Mouse (Mus musculus): ENCODE data around the gene Gm47289. TPM values are rescaled to one million over a fixed set of nuclear protein-coding genes. Genes with fewer than 3 reads are reported as not detected.

Gm47289 gene
- not detected in 2 replicates for polyA plus RNA-seq (2012; rRNA removed)
- not detected in 2 replicates for polyA plus RNA-seq (2014; fragmentation: Nextera tagmentation; extraction: Ambion mirVana)

DNA sequence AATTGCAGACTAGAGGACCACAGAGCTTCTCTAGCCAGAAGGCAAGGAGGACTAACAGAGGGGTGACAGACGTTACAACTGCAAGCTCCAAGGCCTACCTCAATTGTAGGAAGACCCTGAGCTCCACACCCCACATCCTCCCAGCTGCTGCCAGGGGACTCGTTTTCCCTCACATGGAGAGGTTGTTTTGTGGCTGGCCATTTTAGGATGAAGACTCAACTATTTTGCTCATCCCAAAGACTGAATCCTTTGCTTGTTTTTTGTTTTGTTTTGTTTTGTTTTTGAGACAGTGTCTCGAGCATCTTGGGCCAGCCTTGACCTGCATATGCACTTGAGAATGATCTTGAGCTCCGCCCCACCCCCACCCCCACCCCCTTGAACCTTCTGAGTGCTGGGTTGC lies at the start of gene Gm47289:
Gene Gm47289, plus strand, starts transcription at position 301 of the 400 bp plus-strand sequence.
- H3K4me3 ChIP-seq (ENCODE audit: insufficient read depth in 1 of 2, low read depth in 2 of 2, low read length in 2 of 2) = no peak within 1 kb of the TSS
- H3K4me1 ChIP-seq (replicated peaks; ENCODE audit: control insufficient read depth in 2 of 2, insufficient read depth in 2 of 2, low read length in 1 of 2) = 0 out of 4 replicates have a peak, but pooled peaks cover 0 to 4% of the 10 kb centered on the region in 2 experiments
- no peak for ATAC-seq (ENCODE audit: insufficient read depth)
- no peak for TF ChIP-seq CTCF (IDR thresholded peaks at IDR 0.05; ENCODE audit: low read depth)
- no peak for TF ChIP-seq EP300 (IDR thresholded peaks at IDR 0.05; ENCODE audit: low read depth)
- H3K9me3 ChIP-seq (ENCODE audit: control insufficient read depth, low read length) = no peaks in the 10 kb centered on the region
- H3K27ac ChIP-seq = no peak within 1 kb of the TSS
- 31% methylated on average over 4 of the region's 4 CpGs for WGBS (ENCODE audit: insufficient replicate concordance)
- no peak for DNase-seq (ENCODE audit: low read depth in 3 of 3, low spot score in 3 of 3)
- no peak within 1 kb of the TSS for H3K4me2 ChIP-seq (ENCODE audit: low read depth)
- no peaks in the 10 kb centered on the region for H3K36me3 ChIP-seq (replicated peaks; ENCODE audit: control insufficient read depth, insufficient read depth, low read depth)
- peaks cover 7% of the 10 kb centered on the region for H3K27me3 ChIP-seq (ENCODE audit: control insufficient read depth, insufficient read depth, low read length)
- H3K9ac ChIP-seq (replicated peaks) = no peak within 1 kb of the TSS

DNA sequence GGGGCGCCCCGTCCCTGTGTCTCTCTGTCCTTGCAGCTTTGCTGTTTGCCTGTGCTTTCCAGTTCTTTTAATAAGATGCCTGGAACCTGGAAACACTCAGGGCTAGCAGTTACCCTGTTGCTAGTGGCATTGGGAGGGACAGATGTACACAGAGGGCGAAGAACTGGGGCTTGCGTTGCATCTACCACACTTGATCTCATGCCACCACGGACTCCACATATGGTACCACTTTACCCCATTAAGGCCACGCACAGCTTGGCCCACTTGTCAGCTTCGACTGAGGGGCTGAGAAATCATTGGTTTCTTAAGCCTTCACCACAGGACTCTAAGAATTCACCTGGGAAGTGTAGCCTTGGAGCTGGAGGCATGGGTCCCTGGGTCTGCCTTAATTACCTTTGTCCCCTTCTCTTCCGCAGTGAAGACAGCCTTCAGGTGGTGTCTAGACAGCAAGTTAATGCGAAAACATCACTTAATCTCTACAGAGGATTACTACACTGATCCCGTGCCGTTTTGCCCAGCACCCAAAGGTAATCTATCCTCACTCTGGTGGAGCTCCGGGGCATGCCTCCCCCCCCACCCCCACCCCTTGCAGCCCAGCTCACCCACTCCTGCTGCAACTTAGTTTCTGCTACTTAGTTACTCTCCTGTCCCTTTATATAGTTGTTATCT lies 49.1 kb upstream of the Gm47289 start:
- Histone ChIP-seq H3K9me3 (ENCODE audit: control insufficient read depth, low read length) (no peaks in the 10 kb centered on the region), H3K36me3 (replicated peaks; ENCODE audit: control insufficient read depth, insufficient read depth, low read depth) (no peaks in the 10 kb centered on the region), H3K4me3 (ENCODE audit: insufficient read depth in 1 of 2, low read depth in 2 of 2, low read length in 2 of 2) (no peak overlapping the region), H3K27ac (no peak overlapping the region), H3K9ac (replicated peaks) (no peak overlapping the region), H3K4me1 (replicated peaks; ENCODE audit: control insufficient read depth in 2 of 2, insufficient read depth in 2 of 2, low read length in 1 of 2) (no peaks in the 10 kb centered on the region), H3K27me3 (ENCODE audit: control insufficient read depth, insufficient read depth, low read length) (no peaks in the 10 kb centered on the region), H3K4me2 (ENCODE audit: low read depth) (no peak overlapping the region)
- no peak for ATAC-seq (ENCODE audit: insufficient read depth)
- TF ChIP-seq CTCF (IDR thresholded peaks at IDR 0.05; ENCODE audit: low read depth) (no peak), EP300 (IDR thresholded peaks at IDR 0.05; ENCODE audit: low read depth) (no peak)
- 50% methylated on average over 12 of the region's 12 CpGs for WGBS (ENCODE audit: insufficient replicate concordance)
- DNase-seq (ENCODE audit: low read depth in 3 of 3, low spot score in 3 of 3) = no peak

DNA sequence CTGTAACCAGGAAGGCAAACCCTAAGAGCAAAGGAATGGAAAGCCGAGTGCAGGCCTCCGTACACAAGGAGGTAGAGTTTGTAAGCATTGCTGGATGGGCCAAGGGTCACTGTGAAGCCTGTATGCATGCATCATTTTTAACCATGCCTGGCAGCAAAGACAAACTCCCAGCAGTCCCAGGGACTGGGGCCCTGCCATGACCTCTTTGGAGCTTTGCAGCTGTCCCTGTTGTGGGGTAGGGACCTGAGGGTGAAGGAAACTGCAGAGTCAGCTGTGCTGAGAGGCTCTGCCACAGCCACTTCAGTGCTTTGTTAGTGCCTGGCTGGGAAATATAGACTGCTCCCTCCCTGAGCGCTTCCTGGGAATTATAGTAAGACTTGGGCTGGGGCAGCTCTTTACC lies 48.3 kb upstream of the Gm47289 start:
- H3K9ac ChIP-seq (replicated peaks) = no peak overlapping the region
- H3K4me2 ChIP-seq (ENCODE audit: low read depth) = no peak overlapping the region
- no peak overlapping the region for H3K27ac ChIP-seq
- H3K9me3 ChIP-seq (ENCODE audit: control insufficient read depth, low read length) = no peaks in the 10 kb centered on the region
- H3K4me3 ChIP-seq (ENCODE audit: insufficient read depth in 1 of 2, low read depth in 2 of 2, low read length in 2 of 2) = no peak overlapping the region
- H3K36me3 ChIP-seq (replicated peaks; ENCODE audit: control insufficient read depth, insufficient read depth, low read depth) = no peaks in the 10 kb centered on the region
- no peak for TF ChIP-seq EP300 (IDR thresholded peaks at IDR 0.05; ENCODE audit: low read depth)
- WGBS (ENCODE audit: insufficient replicate concordance) = 54% methylated on average over 3 of the region's 3 CpGs
- no peaks in the 10 kb centered on the region for H3K27me3 ChIP-seq (ENCODE audit: control insufficient read depth, insufficient read depth, low read length)
- H3K4me1 ChIP-seq (replicated peaks; ENCODE audit: control insufficient read depth in 2 of 2, insufficient read depth in 2 of 2, low read length in 1 of 2) = no peaks in the 10 kb centered on the region
- DNase-seq (ENCODE audit: low read depth in 3 of 3, low spot score in 3 of 3) (no peak), ATAC-seq (ENCODE audit: insufficient read depth) (no peak)

DNA sequence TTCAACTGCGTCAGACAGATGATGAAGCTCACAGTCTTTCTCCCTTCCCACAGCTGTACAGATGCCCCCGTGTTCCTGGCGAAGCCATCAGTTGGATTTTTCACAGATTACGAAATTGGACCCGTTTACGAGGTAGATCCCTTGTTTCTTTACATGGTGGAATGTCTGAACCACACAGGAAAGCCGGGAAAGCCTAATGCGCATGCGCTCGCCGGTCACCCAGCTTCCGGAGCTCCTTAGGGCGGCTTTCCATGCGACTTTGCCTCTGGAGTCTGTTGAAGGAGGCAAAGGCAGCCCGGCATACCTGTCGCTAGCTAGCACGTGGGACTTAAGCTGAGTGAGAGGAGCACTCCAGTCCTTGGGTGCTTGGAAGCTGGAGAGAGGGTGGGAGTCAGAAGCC lies 44.0 kb upstream of the Gm47289 start:
- ATAC-seq (ENCODE audit: insufficient read depth) = no peak
- no peaks in the 10 kb centered on the region for H3K9me3 ChIP-seq (ENCODE audit: control insufficient read depth, low read length)
- H3K9ac ChIP-seq (replicated peaks) = no peak overlapping the region
- no peaks in the 10 kb centered on the region for H3K4me1 ChIP-seq (replicated peaks; ENCODE audit: control insufficient read depth in 2 of 2, insufficient read depth in 2 of 2, low read length in 1 of 2)
- WGBS (ENCODE audit: insufficient replicate concordance) = 72% methylated on average over 17 of the region's 17 CpGs
- no peak overlapping the region for H3K4me3 ChIP-seq (ENCODE audit: insufficient read depth in 1 of 2, low read depth in 2 of 2, low read length in 2 of 2)
- H3K27ac ChIP-seq = no peak overlapping the region
- H3K4me2 ChIP-seq (ENCODE audit: low read depth) = no peak overlapping the region
- no peaks in the 10 kb centered on the region for H3K36me3 ChIP-seq (replicated peaks; ENCODE audit: control insufficient read depth, insufficient read depth, low read depth)
- no peak for DNase-seq (ENCODE audit: low read depth in 3 of 3, low spot score in 3 of 3)
- TF ChIP-seq CTCF (IDR thresholded peaks at IDR 0.05; ENCODE audit: low read depth) = no peak
- no peak for TF ChIP-seq EP300 (IDR thresholded peaks at IDR 0.05; ENCODE audit: low read depth)
- H3K27me3 ChIP-seq (ENCODE audit: control insufficient read depth, insufficient read depth, low read length) = no peaks in the 10 kb centered on the region

DNA sequence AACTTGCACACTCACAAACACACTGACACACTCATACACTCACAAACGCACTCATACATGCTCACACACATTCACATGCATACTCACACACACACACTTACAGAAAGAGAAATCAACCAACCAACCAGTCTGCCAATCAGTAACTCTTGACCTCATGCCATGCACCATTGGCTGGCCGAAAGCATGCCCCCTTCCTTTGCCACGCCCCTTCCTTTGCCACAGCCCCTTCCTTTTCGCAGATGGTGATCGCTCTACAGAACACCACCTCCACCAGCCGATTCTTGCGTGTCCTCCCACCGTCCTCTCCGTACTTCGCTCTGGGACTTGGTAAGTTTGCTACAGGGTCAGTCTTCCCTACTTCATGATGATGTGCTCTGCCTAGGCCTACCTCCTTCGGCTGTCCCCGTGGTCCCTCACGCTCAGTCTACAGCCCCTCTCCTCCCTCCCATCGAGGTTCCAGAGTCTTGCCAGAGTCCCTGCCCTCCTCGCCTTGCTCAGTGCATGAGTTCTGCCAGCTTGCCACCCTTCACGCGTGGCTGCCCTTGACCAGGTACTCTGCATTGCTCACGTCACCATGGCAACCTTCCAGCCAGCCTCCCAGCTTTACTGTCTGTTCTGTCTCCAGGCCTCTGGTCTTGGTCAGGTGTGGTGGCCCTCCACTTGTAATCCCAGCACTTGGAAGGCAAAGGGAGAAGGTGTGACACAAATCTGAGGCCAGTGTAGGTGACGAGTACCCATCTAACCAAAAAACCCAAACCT lies 39.4 kb upstream of the Gm47289 start:
- no peaks in the 10 kb centered on the region for H3K36me3 ChIP-seq (replicated peaks; ENCODE audit: control insufficient read depth, insufficient read depth, low read depth)
- no peak overlapping the region for H3K4me3 ChIP-seq (ENCODE audit: insufficient read depth in 1 of 2, low read depth in 2 of 2, low read length in 2 of 2)
- 72% methylated on average over 19 of the region's 19 CpGs for WGBS (ENCODE audit: insufficient replicate concordance)
- H3K27me3 ChIP-seq (ENCODE audit: control insufficient read depth, insufficient read depth, low read length) = no peaks in the 10 kb centered on the region
- H3K4me2 ChIP-seq (ENCODE audit: low read depth) = no peak overlapping the region
- no peak overlapping the region for H3K27ac ChIP-seq
- ATAC-seq (ENCODE audit: insufficient read depth) (no peak), DNase-seq (ENCODE audit: low read depth in 3 of 3, low spot score in 3 of 3) (no peak)
- TF ChIP-seq EP300 (IDR thresholded peaks at IDR 0.05; ENCODE audit: low read depth) (no peak), CTCF (IDR thresholded peaks at IDR 0.05; ENCODE audit: low read depth) (no peak)
- no peaks in the 10 kb centered on the region for H3K4me1 ChIP-seq (replicated peaks; ENCODE audit: control insufficient read depth in 2 of 2, insufficient read depth in 2 of 2, low read length in 1 of 2)
- no peak overlapping the region for H3K9ac ChIP-seq (replicated peaks)
- no peaks in the 10 kb centered on the region for H3K9me3 ChIP-seq (ENCODE audit: control insufficient read depth, low read length)

Measured in liver, embryonic 14.5 days (tissue).